Mouse (Mus musculus): ENCODE measurements around the gene Nit2.

Gene Nit2

GRCm38 (mm10) chr16:57163694-57164093 is 3.4 kb downstream of the Nit2 start:
- in situ Hi-C loops (cut with MboI; ENCODE audit: low sequenced_read_pairs): no loop called here

- in situ Hi-C loops (cut with MboI; ENCODE audit: low sequenced_read_pairs): no loop called here
These were observed 4.3 kb downstream of the Nit2 start for GRCm38 (mm10) chr16:57162841-57163240.

- in situ Hi-C loops (cut with MboI; ENCODE audit: low sequenced_read_pairs): no loop called here
These were observed 7.3 kb downstream of the Nit2 start for GRCm38 (mm10) chr16:57159835-57160234.

- in situ Hi-C loops (cut with MboI; ENCODE audit: low sequenced_read_pairs): no loop called here
These were observed 9.4 kb downstream of the Nit2 start for GRCm38 (mm10) chr16:57157728-57158127.

- in situ Hi-C loops (cut with MboI; ENCODE audit: low sequenced_read_pairs): no loop called here
These were observed 10.1 kb downstream of the Nit2 start for GRCm38 (mm10) chr16:57157076-57157475.

- in situ Hi-C loops (cut with MboI; ENCODE audit: low sequenced_read_pairs): no loop called here
These were observed 11.2 kb downstream of the Nit2 start for GRCm38 (mm10) chr16:57155899-57156298.

GRCm38 (mm10) chr16:57151437-57151836 is 15.7 kb downstream of the Nit2 start:
- in situ Hi-C loops (cut with MboI; ENCODE audit: low sequenced_read_pairs): no loop called here

- in situ Hi-C loops (cut with MboI; ENCODE audit: low sequenced_read_pairs): no loop called here
These were observed 22.4 kb downstream of the Nit2 start for GRCm38 (mm10) chr16:57144741-57145140.

- in situ Hi-C loops (cut with MboI; ENCODE audit: low sequenced_read_pairs): no loop called here
These were observed 33.5 kb downstream of the Nit2 start for GRCm38 (mm10) chr16:57133611-57134010.

- in situ Hi-C loops (cut with MboI; ENCODE audit: low sequenced_read_pairs): no loop called here
These were observed 34.8 kb downstream of the Nit2 start for GRCm38 (mm10) chr16:57132326-57132725.

GRCm38 (mm10) chr16:57131544-57131943 is 35.6 kb downstream of the Nit2 start:
- in situ Hi-C loops (cut with MboI; ENCODE audit: low sequenced_read_pairs): no loop called here

GRCm38 (mm10) chr16:57130752-57131400 is 36.3 kb downstream of the Nit2 start:
- in situ Hi-C loops (cut with MboI; ENCODE audit: low sequenced_read_pairs): no loop called here

GRCm38 (mm10) chr16:57127825-57128224 is 39.3 kb downstream of the Nit2 start:
- in situ Hi-C loops (cut with MboI; ENCODE audit: low sequenced_read_pairs): no loop called here

- in situ Hi-C loops (cut with MboI; ENCODE audit: low sequenced_read_pairs): no loop called here
These were observed 40.9 kb downstream of the Nit2 start for GRCm38 (mm10) chr16:57126268-57126667.

GRCm38 (mm10) chr16:57122682-57123445 is 44.3 kb downstream of the Nit2 start:
- in situ Hi-C loops (cut with MboI; ENCODE audit: low sequenced_read_pairs): no loop called here

GRCm38 (mm10) chr16:57121816-57122415 is 45.2 kb downstream of the Nit2 start:
- in situ Hi-C loops (cut with MboI; ENCODE audit: low sequenced_read_pairs): no loop called here

- in situ Hi-C loops (cut with MboI; ENCODE audit: low sequenced_read_pairs): no loop called here
These were observed 46.0 kb downstream of the Nit2 start, which contains the start of gene Tomm70a for GRCm38 (mm10) chr16:57120913-57121815. Tomm70a (plus strand) TSS chr16:57121703.

GRCm38 (mm10) chr16:57117562-57117961 is 49.6 kb downstream of the Nit2 start:
- in situ Hi-C loops (cut with MboI; ENCODE audit: low sequenced_read_pairs): loop anchor here (10.0 kb wide), 1 partner anchor 487 kb away; the partner anchor contains the start of gene Cmss1

- in situ Hi-C loops (cut with MboI; ENCODE audit: low sequenced_read_pairs): loop anchor here (10.0 kb wide), 1 partner anchor 489 kb away; the partner anchor contains the start of gene Cmss1
These were observed 51.1 kb downstream of the Nit2 start for GRCm38 (mm10) chr16:57116066-57116465.
